Mouse (Mus musculus) heart, embryonic 10.5 days (tissue): ENCODE measurements around the gene Wdr5. TPM values are rescaled to one million over a fixed set of nuclear protein-coding genes. Genes with fewer than 3 reads are reported as not detected.
"Not testable (repeated sequence)": the region's sequence is repeated elsewhere in the genome, so short reads cannot be mapped to it uniquely, and the experiment has no call there.

Experiments used
- DNase-seq: peaks from one replicate; pipeline ENCODE4 v3.0.0-alpha.2; 2017; ENCODE audit warnings: low spot score
- H3K27ac ChIP-seq: fragments of 300-500 bp; sonication (generic); 2 replicates; pipeline ENCODE4 v1.5.1; 2016; ENCODE audit warnings: mild to moderate bottlenecking
- H3K27me3 ChIP-seq: fragments of 300-500 bp; sonication (generic); 2 replicates; pipeline ENCODE4 v1.6.1; 2016; ENCODE audit warnings: mild to moderate bottlenecking; ENCODE audit not compliant: poor library complexity, insufficient read depth, severe bottlenecking
- H3K36me3 ChIP-seq: fragments of 300-500 bp; sonication (generic); 2 replicates; pipeline ENCODE4 v1.6.1; 2016; ENCODE audit warnings: mild to moderate bottlenecking, moderate library complexity
- H3K4me1 ChIP-seq: fragments of 300-500 bp; sonication (generic); 2 replicates; pipeline ENCODE4 v1.6.1; 2016; ENCODE audit warnings: mild to moderate bottlenecking
- H3K4me3 ChIP-seq: fragments of 300-500 bp; sonication (generic); 2 replicates; pipeline ENCODE4 v1.5.1; 2016; ENCODE audit warnings: mild to moderate bottlenecking, moderate library complexity
- H3K9me3 ChIP-seq: fragments of 300-500 bp; sonication (generic); 2 replicates; pipeline ENCODE4 v1.6.1; 2016; ENCODE audit warnings: mild to moderate bottlenecking, moderate library complexity
- WGBS: fragments of 180-500 bp; shearing (Covaris S2); methylation state at CpG from one replicate; pipeline ENCODE4 v1.1.7; 2016; 5-methylcytosine and 5-hydroxymethylcytosine counted together
- polyA plus RNA-seq: library from polyadenylated mRNA; unstranded; fragments of >200 nt; fragmentation: Nextera tagmentation; extraction: Ambion mirVana; gene quantifications from 2 replicates; pipeline ENCODE4 v1.2.1, GENCODE M21; 2016

Wdr5 gene
- polyA plus RNA-seq, 1 experiment from 2014 or later = 57.8 TPM

DNA sequence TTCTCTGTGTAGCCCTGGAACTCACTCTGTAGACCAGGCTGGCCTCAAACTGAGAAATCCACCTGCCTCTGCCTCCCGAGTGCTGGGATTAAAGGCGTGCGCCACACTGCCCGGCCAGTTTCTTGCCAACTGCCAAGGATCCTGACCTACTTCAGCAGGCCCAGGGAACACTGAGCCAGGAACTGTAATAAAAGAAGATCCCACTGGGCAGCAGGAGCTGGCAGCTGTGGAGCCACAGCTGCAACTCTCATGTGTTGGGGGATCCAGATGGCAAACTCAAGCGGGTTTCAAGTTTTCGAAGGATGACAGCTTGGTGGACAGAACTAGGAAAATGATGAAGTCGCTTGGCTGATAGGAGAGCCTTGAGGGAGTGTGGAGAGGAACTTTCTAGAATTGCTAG is 4.3 kb upstream of the Wdr5 start:
- no peaks in the 10 kb centered on the region for H3K9me3 ChIP-seq
- H3K27ac ChIP-seq = no peak overlapping the region
- no peaks in the 10 kb centered on the region for H3K27me3 ChIP-seq
- H3K4me3 ChIP-seq = no peak overlapping the region
- H3K36me3 ChIP-seq = no peaks in the 10 kb centered on the region
- peaks cover 38% of the 10 kb centered on the region for H3K4me1 ChIP-seq
- no peak for DNase-seq
- 92% methylated on average over 7 of the region's 7 CpGs for WGBS

DNA sequence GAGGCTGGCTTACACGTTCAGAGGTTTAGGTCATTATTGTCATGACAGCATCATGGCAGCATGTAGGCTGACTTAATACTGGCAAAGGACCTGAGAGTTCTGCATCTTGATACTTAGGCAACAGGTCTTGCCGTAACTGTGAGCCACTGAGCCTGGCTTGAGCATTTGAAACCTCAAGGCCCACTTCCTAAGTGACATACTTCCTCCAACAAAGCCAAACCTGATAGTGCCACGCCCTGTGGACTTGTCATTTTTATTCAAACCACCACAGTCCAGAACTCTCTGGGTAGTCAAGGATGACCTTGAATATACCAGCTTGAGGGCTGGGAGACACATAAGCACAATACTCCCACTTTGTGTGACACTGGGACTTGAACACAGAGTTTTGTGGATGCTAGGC is 2.0 kb upstream of the Wdr5 start:
- 94% methylated on average over 3 of the region's 3 CpGs for WGBS
- Histone ChIP-seq H3K27ac (no peak overlapping the region), H3K27me3 (no peaks in the 10 kb centered on the region), H3K4me3 (no peak overlapping the region), H3K4me1 (peaks cover 42% of the 10 kb centered on the region), H3K9me3 (no peaks in the 10 kb centered on the region), H3K36me3 (0 out of 2 replicates have a peak, but pooled peaks cover 2% of the 10 kb centered on the region)
- DNase-seq = no peak

- DNase-seq = no peak
- Histone ChIP-seq H3K36me3 (peaks cover 12% of the 10 kb centered on the region), H3K4me1 (peaks cover 36% of the 10 kb centered on the region), H3K27me3 (no peaks in the 10 kb centered on the region), H3K27ac (peak overlapping the region; percentile 96), H3K4me3 (peak overlapping the region; percentile 92), H3K9me3 (no peaks in the 10 kb centered on the region)
- 73% methylated on average over 5 of the region's 5 CpGs for WGBS
Measured at GRCm38 (mm10) chr2:27513861-27514260, 1.1 kb upstream of the Wdr5 start.

DNA sequence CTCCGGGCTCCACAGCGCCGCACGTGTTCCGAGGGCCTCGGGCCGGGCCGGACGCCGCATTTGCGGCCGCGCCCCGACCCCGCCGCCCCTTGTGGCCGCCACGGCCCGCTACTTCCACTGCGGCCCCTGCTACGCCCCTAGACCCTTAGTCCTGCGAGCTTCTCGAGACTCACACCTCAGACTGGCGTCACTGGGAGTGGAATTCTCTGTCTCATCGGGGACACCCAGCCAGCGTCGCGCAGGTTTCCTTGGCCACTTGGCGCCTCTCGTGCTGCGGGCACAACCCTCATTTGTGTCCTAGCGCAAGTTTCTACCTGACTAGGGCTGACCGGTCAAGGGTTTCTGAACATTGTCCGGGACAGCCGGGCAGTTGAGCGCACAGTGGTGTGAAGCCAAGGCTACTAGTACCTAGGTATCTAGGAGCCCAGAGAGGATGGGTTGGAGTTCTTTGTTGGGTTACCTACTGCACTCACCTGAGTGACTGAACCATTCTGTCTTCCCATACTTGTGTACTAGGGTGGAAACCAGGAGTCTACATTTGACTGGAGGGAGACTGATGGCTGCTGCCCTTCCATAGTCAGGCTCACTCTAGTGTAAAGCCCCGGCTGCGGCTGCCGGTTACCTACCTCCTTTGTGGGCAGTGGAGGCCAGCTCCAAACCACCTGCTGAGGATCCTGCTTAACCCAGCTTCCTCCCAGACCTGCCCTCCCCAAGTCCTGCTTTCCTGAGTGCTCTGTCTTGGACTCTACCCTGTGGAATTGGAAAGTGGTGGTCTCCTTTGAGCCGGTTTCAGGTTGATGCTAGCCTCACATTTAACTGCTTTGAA is 597 bp downstream of the Wdr5 start:
- H3K9me3 ChIP-seq = no peaks in the 10 kb centered on the region
- H3K27ac ChIP-seq = peak overlapping the region; percentile 96
- H3K27me3 ChIP-seq = no peaks in the 10 kb centered on the region
- H3K4me3 ChIP-seq = peak overlapping the region; percentile 92
- DNase-seq = peak; percentile 80
- H3K36me3 ChIP-seq = peaks cover 29% of the 10 kb centered on the region
- under 1% methylated on average over 40 of the region's 40 CpGs for WGBS
- H3K4me1 ChIP-seq = peaks cover 36% of the 10 kb centered on the region

- Histone ChIP-seq H3K27ac (peak overlapping the region; percentile 96; the same call in 1 of the 2 replicates), H3K36me3 (peaks cover 36% of the 10 kb centered on the region), H3K4me1 (peaks cover 36% of the 10 kb centered on the region), H3K4me3 (peak overlapping the region; percentile 92), H3K9me3 (no peaks in the 10 kb centered on the region), H3K27me3 (no peaks in the 10 kb centered on the region)
- no peak for DNase-seq
- 23% methylated on average over 1 of the region's 1 CpGs for WGBS
Measured at GRCm38 (mm10) chr2:27516289-27516688, 1.3 kb downstream of the Wdr5 start.

DNA sequence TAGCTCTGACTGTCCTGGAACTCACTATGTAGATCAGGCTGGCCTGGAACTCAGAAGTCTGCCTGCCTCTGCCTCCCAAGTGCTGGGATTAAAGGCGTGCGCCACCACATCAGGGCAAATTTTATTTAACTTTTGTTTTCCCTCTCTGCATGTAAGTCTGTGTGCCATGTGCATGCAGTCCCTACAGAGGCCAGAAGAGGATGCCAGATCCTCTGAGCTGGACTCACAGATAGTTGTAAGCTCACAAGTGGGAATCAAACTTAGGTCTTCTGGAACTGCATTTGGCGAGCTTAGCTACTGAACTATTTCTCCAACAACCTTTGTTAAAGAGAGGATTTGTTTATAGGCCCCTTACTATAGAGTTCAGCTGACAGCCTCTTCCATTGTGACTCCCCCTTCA is 3.3 kb downstream of the Wdr5 start:
- Histone ChIP-seq H3K4me3 (no peak overlapping the region), H3K9me3 (no peaks in the 10 kb centered on the region), H3K27ac (no peak overlapping the region), H3K4me1 (peaks cover 36% of the 10 kb centered on the region), H3K36me3 (peaks cover 52% of the 10 kb centered on the region), H3K27me3 (no peaks in the 10 kb centered on the region)
- 90% methylated on average over 3 of the region's 3 CpGs for WGBS
- no peak for DNase-seq

- not testable (repeated sequence) for DNase-seq, H3K9me3 ChIP-seq, H3K27ac ChIP-seq, H3K27me3 ChIP-seq, H3K4me3 ChIP-seq
- 65% methylated on average over 5 of the region's 5 CpGs for WGBS
- Histone ChIP-seq H3K4me1 (peaks cover 12% of the 10 kb centered on the region; the same call in 1 of the 2 replicates), H3K36me3 (peaks cover 31% of the 10 kb centered on the region)
Measured at GRCm38 (mm10) chr2:27538455-27539330, 23.7 kb downstream of the Wdr5 start.

DNA sequence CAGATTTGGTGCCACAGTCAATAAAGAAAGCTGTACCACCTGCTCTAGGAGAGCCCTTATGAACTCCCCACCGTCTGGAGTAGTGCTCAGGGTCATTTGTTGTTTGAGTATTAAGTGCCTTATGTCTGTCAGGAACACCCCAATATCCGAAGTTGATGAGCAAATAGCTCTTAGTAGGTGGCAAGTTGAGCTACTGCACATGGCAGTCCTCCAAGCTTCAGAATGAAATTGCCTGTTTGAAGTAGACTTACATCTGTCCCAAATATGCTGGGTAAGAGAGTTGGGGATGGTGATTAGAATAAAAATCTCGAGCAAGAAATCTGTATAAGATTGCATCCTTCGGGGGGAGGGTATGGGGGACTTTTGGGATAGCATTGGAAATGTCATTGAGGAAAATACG is 24.4 kb downstream of the Wdr5 start:
- H3K4me3 ChIP-seq = peak overlapping the region; percentile 32; the same call in 1 of the 2 replicates
- 23% methylated on average over 5 of the region's 5 CpGs for WGBS
- H3K27ac ChIP-seq = no peak overlapping the region
- H3K4me1 ChIP-seq = peaks cover 12% of the 10 kb centered on the region; the same call in 1 of the 2 replicates
- no peak for DNase-seq
- H3K9me3 ChIP-seq = no peaks in the 10 kb centered on the region
- H3K36me3 ChIP-seq = peaks cover 24% of the 10 kb centered on the region
- H3K27me3 ChIP-seq = no peaks in the 10 kb centered on the region

DNA sequence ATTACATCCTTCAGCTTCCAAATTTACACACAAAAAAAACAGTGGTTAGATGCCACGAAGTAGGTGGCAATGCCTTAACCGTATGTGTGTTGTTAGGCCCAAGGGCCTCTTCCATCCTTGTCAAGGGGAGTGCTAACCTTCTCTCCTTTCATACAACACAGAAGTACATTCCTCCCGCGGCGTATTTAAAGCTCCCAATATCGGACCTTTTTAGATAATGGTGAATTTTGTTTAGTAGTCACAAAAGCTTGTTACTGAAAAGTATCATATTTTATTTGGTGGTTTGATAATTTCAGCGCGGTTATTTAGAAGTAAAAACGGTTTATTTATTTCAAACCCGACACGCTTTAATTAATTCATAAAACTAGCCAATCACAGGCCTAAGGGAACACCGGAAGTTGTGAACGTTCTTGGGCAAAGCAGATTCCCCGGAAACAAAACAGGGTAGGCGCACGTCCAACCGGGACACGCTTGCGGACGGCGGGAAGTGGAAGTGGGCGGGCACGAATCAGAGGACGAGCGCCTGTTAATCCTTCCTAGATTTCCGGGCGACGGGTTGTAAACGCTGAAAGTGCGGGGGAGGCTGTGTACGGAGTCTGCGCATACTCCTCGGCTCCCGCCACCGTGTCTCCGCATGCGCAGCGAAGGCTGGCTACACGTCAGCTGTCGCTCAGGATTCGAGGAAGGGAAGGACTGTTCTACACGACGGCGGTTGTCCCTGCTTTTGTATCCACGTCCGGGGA is 25.0 kb downstream of the Wdr5 start:
- no peaks in the 10 kb centered on the region for H3K9me3 ChIP-seq
- peak overlapping the region; percentile 49 for H3K4me3 ChIP-seq
- under 1% methylated on average over 46 of the region's 46 CpGs for WGBS
- peaks cover 18% of the 10 kb centered on the region for H3K36me3 ChIP-seq
- peaks cover 12% of the 10 kb centered on the region; the same call in 1 of the 2 replicates for H3K4me1 ChIP-seq
- peak; percentile 99 for DNase-seq
- no peaks in the 10 kb centered on the region for H3K27me3 ChIP-seq
- peak overlapping the region; percentile 92 for H3K27ac ChIP-seq

GRCm38 (mm10) chr2:27540515-27540836 is 25.5 kb downstream of the Wdr5 start:
- WGBS = 32% methylated on average over 10 of the region's 10 CpGs
- Histone ChIP-seq H3K4me3 (peak overlapping the region; percentile 49), H3K9me3 (no peaks in the 10 kb centered on the region), H3K36me3 (peaks cover 13% of the 10 kb centered on the region), H3K27me3 (no peaks in the 10 kb centered on the region), H3K27ac (peak overlapping the region; percentile 92), H3K4me1 (peaks cover 12% of the 10 kb centered on the region; the same call in 1 of the 2 replicates)
- no peak for DNase-seq

DNA sequence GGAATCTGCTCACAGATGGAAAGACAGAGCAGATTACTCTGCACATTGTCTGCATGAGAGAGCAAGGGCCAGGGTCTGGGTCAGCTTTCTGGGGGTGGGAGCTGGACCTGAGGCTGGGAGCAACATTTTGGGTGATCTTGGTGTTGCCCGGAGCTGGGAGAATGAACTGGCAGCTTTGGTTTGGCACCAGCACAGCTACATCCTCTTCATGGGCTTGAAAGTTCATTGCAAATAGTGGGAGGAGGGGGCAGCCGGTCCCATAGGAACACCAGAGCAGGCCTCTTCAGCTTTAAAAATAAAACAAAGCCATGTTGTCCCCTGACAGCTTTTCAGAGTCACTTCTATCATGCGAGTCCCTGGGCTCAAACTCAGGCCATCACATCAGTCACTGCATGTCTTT is 26.3 kb downstream of the Wdr5 start:
- H3K27me3 ChIP-seq = no peaks in the 10 kb centered on the region
- H3K4me1 ChIP-seq = peaks cover 12% of the 10 kb centered on the region; the same call in 1 of the 2 replicates
- H3K9me3 ChIP-seq = no peaks in the 10 kb centered on the region
- no peak for DNase-seq
- peak overlapping the region; percentile 92; the same call in 1 of the 2 replicates for H3K27ac ChIP-seq
- WGBS = 84% methylated on average over 3 of the region's 3 CpGs
- H3K36me3 ChIP-seq = peaks cover 5% of the 10 kb centered on the region
- H3K4me3 ChIP-seq = peak overlapping the region; percentile 49

DNA sequence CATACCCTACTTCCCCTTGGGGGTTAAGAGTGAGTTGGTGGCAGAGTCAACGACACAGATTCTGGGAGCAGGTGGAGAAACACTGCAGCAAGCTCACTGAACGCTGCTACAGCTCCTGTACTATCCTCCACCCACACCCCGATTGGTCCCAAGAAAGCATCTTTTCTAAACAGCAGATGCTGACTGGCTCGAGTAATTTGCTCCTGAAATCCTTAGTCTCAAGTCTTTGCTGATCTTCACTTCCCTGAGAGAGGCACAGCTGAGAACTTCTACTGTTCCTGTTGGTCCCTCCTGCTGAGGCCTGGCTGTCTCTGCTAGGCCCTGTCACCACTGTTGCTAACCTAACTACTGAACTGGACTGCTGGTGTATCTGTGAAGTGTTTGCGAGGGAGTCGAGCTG is 29.7 kb downstream of the Wdr5 start:
- DNase-seq = no peak
- Histone ChIP-seq H3K27me3 (no peaks in the 10 kb centered on the region), H3K4me1 (peaks cover 12% of the 10 kb centered on the region; the same call in 1 of the 2 replicates), H3K27ac (no peak overlapping the region), H3K9me3 (no peaks in the 10 kb centered on the region), H3K36me3 (no peaks in the 10 kb centered on the region), H3K4me3 (no peak overlapping the region)
- WGBS = 78% methylated on average over 6 of the region's 6 CpGs
